Mouse (Mus musculus) right cerebral cortex, postnatal 36 days (tissue): Measurements from ENCODE around the gene Ldlrad1.
A peak's percentile ranks its signal among the peaks of the same experiment; 100 is the strongest.

Experiments used
- DNase-seq, 2 experiments: peaks; one replicate each; pipeline ENCODE4 v3.0.0; 2022; ENCODE audit warnings: low spot score in 2 of 2, mixed read lengths in 1 of 2

Gene Ldlrad1

GRCm38 (mm10) chr4:107208880-107209279 is at the start of gene Ldlrad1:
Gene Ldlrad1, plus strand, starts transcription at chr4:107209180.
- DNase-seq = no peak

GRCm38 (mm10) chr4:107160181-107160580 is 48.8 kb upstream of the Ldlrad1 start:
- no peak for DNase-seq

DNA sequence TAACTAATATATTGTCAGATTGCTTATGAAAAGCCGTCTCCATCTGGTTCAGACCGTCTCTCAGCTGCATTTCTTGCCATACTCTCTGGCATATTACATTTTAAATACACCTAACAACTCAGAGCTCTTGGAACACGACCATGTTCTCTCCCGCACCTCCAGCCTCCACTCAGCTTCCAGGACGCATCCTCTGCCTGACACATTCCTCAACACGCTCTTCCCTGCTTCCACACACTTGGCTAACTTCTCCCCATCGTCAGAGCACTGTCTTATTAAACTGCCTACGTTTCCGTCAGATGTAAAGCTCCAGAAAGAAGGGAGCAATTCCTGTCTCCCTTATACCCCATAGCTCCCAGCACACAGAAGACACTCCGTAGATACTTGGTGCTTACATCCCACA is 45.6 kb upstream of the Ldlrad1 start:
- peak; percentile 61 to 62 for DNase-seq

GRCm38 (mm10) chr4:107163756-107164587 is 45.0 kb upstream of the Ldlrad1 start:
- peak; percentile 49 to 50 for DNase-seq

- DNase-seq = no peak
Observed at GRCm38 (mm10) chr4:107166700-107167099, 42.3 kb upstream of the Ldlrad1 start.

DNA sequence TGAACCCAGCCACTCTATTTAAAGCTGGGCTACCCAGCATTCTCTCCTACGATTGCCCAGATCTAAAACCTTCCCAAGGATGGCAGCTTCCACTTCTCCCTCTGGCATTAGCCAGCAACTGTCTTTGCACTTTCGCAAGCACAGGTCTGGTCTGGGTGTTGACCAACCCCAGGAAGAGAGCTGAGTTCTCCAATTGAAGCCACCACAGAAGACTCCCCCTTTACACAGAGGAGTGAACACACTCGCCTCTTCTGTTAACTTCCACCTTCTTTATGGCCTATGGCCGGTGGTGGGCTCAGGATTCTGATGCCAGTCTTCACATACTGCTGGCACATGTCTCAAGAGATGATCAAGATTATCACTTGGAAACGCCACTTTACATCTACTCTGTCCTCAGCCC is 41.2 kb upstream of the Ldlrad1 start:
- DNase-seq = no peak

- DNase-seq = no peak
Observed at GRCm38 (mm10) chr4:107177506-107177905, 31.5 kb upstream of the Ldlrad1 start.

GRCm38 (mm10) chr4:107178182-107178829 is 30.7 kb upstream of the Ldlrad1 start, which contains the start of gene Tmem59:
Gene Tmem59, plus strand, starts transcription at chr4:107178399.
- DNase-seq = peak; percentile 92

- peak; percentile 21 to 39 for DNase-seq
Observed at GRCm38 (mm10) chr4:107178830-107179490, 30.0 kb upstream of the Ldlrad1 start, which contains the start of gene Tceanc2. Gene Tceanc2, minus strand, starts transcription at chr4:107179116.

DNA sequence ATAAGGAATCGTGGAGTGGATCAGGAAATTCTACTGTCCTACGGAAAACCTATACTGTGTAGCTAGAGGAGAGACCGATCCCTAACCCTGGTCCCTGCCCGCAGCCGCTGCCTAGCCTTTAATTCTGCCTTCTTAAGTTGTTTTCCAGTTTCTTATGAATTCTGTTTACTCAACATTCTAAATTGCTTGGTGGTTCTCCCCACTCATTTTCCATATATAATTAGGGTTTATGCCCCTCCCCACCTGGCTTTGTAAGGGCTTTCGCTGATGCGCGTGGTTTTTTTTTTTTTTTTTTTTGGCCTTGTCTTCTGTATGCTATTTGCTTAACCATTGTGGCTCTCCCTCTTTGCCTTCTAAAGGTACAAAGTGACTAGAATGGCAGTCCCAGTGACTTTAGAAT is 29.4 kb upstream of the Ldlrad1 start:
- no peak for DNase-seq

- no peak for DNase-seq
Observed at GRCm38 (mm10) chr4:107180746-107181145, 28.2 kb upstream of the Ldlrad1 start.

DNA sequence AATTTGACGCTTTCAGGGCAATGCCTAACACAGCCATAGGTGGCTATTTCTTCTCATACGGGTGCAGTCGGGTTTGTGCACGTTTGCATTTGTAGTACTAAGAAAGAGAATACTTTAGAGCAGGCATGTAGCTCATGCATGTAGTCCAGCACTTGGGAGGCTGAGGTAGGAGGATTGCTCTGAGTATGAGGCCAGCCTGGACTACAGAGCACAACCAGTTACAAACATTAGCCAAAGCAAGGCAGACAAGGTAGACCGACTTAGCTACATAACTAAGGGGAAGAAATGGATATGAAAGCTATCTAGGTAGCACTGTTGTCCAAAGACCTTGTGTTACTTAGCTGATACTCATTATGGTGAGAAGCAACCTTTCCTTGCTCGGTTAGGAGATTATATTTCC is 27.1 kb upstream of the Ldlrad1 start:
- no peak for DNase-seq

DNA sequence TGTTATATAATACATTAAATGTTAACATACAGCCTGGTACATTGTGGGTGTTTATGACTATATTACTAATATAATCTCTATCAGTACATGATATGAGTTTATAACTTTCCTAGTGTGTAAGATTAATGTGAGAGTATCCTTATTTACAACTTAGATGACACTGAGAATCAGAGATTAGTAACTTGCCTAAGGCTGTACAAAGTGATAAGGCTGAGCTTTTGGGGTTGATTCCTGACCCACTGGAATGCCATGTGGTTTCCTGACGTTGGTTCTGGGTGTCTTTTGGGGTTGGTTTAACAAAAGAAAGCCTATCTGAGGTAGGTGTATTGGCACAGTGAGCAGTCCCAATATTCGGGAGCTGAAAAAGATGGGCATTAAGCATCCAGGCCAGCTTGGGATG is 26.2 kb upstream of the Ldlrad1 start:
- DNase-seq = no peak

DNA sequence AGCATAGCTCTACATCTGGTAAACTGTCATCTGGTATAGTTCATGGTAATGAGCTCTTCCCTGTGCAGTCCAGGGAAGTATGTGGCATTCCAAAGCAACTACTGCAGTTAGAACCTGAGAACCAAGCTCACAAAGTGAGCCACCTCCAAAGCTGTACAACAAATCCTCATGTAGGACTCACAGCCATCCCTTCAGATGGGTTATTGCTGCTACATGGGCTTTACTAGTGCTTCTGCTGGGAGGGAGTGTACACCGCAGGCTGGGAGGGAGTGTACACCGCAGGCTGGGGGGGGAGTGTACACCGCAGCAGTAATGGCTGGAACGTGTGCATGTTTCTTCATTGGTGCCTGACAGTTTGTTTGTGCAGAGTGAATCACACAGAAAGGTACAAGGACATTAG is 25.8 kb upstream of the Ldlrad1 start:
- DNase-seq = no peak

GRCm38 (mm10) chr4:107185703-107186102 is 23.3 kb upstream of the Ldlrad1 start:
- DNase-seq = no peak

DNA sequence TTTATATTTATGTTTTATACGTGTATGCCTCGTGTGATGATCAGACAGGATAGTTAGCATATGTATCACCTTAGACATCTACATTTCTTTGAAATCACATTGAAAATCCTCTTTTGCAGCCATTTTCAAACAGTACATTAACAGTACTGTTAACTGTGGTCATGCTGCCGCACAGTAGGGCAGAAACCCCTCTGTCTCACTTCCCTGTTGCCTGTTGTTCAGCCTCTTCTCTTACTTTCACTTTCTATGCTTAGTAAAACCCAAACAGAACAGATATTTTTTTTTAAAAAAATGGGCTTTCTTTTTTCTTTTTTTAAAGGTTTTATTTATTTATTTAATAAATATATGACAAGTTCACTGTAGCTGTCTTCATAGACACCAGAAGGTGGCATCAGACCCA is 15.1 kb upstream of the Ldlrad1 start:
- no peak for DNase-seq

GRCm38 (mm10) chr4:107196454-107196853 is 12.5 kb upstream of the Ldlrad1 start:
- DNase-seq = no peak

- no peak for DNase-seq
Observed at GRCm38 (mm10) chr4:107198072-107198471, 10.9 kb upstream of the Ldlrad1 start.

DNA sequence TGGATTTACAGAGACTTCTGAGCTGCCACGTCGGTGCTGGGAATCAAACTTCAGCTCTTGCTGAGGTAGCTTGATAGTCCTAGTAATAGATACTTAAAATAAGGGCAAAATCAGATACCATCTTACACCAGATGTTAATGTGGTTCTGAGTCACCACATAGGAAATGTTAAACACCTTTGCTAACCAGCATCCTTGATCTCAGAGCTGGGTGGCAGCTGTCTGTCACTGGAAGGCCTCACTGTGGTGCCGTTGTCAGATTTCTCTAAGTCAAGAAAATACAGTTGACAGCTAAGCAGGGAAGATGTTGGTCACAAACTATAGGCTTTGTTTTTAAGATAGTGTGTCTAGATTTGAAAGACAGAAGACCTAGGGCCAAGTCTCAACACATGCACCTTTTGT is 7.2 kb upstream of the Ldlrad1 start:
- no peak for DNase-seq

DNA sequence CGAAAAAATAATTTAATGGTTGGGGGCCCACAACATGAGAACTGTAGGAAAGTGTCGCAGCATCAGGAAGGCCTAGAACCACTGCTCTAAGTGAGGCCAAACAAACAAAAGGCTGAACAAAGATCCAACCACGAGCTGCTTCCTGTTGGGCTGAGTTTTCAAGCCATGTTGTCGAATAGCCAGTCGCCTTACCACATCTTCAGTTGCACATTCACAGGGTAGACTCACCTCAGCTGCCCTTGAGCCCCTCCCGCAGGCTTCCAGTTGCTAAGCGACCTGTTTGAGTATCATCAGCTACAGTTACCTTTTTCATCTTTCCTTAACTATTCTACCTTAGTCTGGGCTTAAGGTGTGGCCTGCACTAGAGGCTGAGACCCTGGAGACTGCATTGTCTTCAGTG is 6.0 kb upstream of the Ldlrad1 start:
- no peak for DNase-seq

DNA sequence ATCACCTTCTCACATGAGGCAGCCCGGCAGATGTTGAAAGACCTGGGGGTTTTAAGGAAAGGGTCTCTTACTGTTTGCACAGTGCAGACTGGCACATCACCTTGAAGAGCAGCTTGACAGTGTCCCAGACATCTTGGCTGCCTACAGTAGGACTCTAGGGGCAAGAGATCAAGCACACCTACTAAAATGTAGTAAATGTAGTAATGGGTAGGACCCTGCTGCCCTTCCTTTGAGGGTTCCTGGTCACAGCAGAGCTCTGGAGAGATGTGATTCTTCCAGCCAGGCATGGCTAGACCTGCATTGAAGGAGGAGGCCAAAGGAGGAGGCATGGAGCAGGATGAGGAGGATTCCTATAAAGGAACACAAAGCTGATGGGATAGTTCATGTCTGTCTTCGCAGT is 2.0 kb upstream of the Ldlrad1 start:
- no peak for DNase-seq

DNA sequence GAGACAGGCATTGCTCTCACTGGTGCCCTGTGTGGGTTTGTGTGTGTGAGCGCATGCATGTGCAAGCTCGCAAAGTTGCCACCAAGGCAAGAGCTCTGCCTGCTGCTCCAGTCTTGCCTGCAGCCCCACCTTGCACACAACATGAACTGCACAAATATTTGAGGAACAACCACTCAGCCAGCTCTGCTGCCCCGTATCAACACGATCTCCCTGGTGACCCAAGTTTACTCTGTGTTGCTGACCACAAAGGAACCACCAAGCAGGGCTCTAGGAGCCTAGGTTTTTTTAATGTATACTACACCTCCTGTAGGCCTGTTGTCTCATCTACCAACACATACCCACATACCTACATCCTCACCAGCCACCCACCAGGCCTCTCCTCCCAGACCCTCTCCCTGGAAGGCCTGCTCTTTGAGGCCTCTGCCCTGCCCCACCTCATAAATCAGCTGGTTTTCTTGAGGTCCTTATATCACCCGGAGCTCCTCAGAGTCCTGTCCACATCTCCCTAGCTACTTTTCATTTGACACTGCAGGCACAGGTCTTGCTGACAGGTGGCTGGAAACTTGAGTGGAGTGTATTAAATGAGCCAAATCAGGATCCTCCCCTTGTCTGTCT is 1.6 kb downstream of the Ldlrad1 start:
- DNase-seq = no peak
